Mouse (Mus musculus): Measurements from ENCODE around the gene Pln. TPM values are rescaled to one million over a fixed set of nuclear protein-coding genes. Genes with fewer than 3 reads are reported as not detected.

The Pln gene
- polyA plus RNA-seq, 1 experiment, result 6.4 TPM

DNA sequence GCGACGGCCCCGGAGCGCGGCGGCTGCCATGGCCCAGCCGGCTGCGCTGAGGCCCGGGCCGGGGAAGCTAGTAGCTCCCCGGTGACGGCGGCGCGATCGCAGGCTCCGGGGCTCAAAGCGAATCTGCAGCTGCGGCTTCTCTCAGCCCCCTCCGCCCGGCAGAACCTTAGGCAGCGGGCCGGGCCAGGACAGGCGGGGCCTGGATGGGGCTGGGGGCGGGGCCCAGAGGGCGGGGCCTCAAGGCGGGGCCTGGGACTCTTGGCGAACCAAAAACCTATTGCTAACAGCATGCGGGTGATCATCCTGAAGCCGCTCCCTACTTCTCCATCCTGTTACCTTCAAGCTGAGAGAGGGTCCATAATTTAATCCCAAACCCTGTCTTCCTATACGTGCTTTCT is 42.2 kb downstream of the Pln start, which contains the start of gene Cep85l:
TSS of gene Cep85l (minus strand) at position 239 of the 398 bp plus-strand sequence.
- peak within 1 kb of the TSS; percentile 92 for H3K4me3 ChIP-seq (ENCODE audit: low read depth, low read length)
- H3K27ac ChIP-seq (ENCODE audit: insufficient read depth, low read depth, low read length), result peak within 1 kb of the TSS; percentile 74; the same call in 1 of the 2 replicates
- WGBS, result 2% methylated on average over 31 of the region's 31 CpGs
- no peak for TF ChIP-seq CTCF (IDR thresholded peaks at IDR 0.05; ENCODE audit: extremely low read depth, insufficient read length, insufficient replicate concordance, low read depth, low read length)
- TF ChIP-seq POLR2A (IDR thresholded peaks at IDR 0.05; ENCODE audit: low read depth, low read length), result peak; percentile 34; the same call in 1 of the 2 replicates
- H3K36me3 ChIP-seq (ENCODE audit: control insufficient read depth, insufficient read depth, low read length), result no peaks in the 10 kb centered on the region
- peaks cover 10% of the 10 kb centered on the region for H3K27me3 ChIP-seq (ENCODE audit: control insufficient read depth, insufficient read depth, low read length)
- no peaks in the 10 kb centered on the region for H3K4me1 ChIP-seq (ENCODE audit: control insufficient read depth, insufficient read depth, insufficient read length, low read length)

DNA sequence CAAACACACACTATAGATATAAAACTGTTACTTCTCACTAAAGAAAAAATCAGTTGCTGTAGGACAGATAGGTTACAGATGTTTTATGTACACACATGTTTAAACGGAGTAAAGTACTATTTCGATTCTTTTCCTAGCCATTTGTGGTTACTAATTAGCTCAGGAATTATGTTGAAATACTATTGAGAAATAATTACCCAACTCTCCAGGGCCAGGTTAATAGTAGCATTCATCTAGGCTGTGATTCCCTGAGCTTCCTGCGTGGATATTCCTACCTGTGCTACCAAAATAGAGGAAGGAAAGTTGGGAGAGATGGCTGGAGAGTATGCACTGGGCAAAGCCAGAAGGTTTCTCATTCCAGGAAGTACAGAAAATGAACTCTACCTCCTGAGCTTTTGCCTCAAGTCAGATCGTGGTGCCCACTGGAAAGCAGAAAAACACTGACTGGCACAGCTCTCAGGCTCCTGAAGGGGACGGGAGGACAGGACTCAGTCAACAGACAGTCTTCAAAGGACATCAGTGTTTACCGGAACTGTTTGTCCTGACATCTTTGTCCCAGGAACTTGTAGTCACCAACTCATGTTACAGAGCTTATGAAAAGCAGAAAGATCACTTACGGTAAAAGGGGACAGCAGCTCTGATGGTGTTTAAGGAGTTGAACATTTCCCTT is 45.4 kb downstream of the Pln start:
- Histone ChIP-seq H3K27me3 (ENCODE audit: control insufficient read depth, insufficient read depth, low read length) (peaks cover 10% of the 10 kb centered on the region), H3K4me1 (ENCODE audit: control insufficient read depth, insufficient read depth, insufficient read length, low read length) (no peaks in the 10 kb centered on the region), H3K36me3 (ENCODE audit: control insufficient read depth, insufficient read depth, low read length) (no peaks in the 10 kb centered on the region), H3K27ac (ENCODE audit: insufficient read depth, low read depth, low read length) (no peak overlapping the region), H3K4me3 (ENCODE audit: low read depth, low read length) (no peak overlapping the region)
- no peak for TF ChIP-seq CTCF (IDR thresholded peaks at IDR 0.05; ENCODE audit: extremely low read depth, insufficient read length, insufficient replicate concordance, low read depth, low read length)
- TF ChIP-seq POLR2A (IDR thresholded peaks at IDR 0.05; ENCODE audit: low read depth, low read length), result no peak
- 39% methylated on average over 7 of the region's 7 CpGs for WGBS

DNA sequence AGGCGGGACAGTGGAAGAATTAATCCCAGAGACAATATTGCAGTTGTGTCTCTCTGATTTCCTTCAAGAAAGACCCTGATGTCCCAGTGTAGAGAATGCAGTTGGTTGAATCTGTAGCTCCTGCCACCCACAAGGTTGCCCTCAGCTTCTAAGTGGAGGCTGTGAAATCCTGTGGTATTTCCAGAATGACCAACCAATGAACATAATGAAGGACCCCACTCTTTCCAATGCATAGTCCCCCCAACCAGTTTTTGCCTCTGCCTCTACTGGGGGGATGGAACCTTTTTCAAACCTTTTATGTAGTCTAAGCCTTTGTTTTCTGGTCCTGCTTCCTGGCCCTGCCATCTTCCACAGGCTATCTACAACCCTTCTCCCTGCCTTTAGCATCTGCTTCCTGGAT is 47.4 kb downstream of the Pln start:
- no peaks in the 10 kb centered on the region for H3K36me3 ChIP-seq (ENCODE audit: control insufficient read depth, insufficient read depth, low read length)
- H3K4me1 ChIP-seq (ENCODE audit: control insufficient read depth, insufficient read depth, insufficient read length, low read length), result no peaks in the 10 kb centered on the region
- 92% methylated on average over 1 of the region's 1 CpGs for WGBS
- TF ChIP-seq POLR2A (IDR thresholded peaks at IDR 0.05; ENCODE audit: low read depth, low read length), result no peak
- TF ChIP-seq CTCF (IDR thresholded peaks at IDR 0.05; ENCODE audit: extremely low read depth, insufficient read length, insufficient replicate concordance, low read depth, low read length), result no peak
- no peak overlapping the region for H3K4me3 ChIP-seq (ENCODE audit: low read depth, low read length)
- no peaks in the 10 kb centered on the region for H3K27me3 ChIP-seq (ENCODE audit: control insufficient read depth, insufficient read depth, low read length)
- no peak overlapping the region for H3K27ac ChIP-seq (ENCODE audit: insufficient read depth, low read depth, low read length)

DNA sequence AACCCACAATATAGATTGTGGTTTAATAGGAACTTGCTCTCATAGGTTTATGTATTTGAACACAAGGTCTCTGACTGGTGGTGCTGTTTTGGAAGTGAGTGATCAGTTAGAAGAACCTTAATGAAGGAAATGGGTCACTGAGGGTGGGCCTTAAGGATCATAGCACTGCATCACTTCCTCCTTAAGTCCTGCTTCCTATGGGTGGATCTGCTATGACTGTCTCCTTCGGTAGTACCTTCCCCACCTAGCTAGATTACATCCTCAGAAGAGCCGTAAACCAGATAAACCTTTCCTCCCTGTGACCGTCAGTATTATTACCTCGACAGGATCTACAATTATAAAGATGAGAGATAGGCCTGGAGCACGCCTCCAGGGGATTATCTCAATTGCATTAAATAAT is 48.0 kb downstream of the Pln start:
- TF ChIP-seq CTCF (IDR thresholded peaks at IDR 0.05; ENCODE audit: extremely low read depth, insufficient read length, insufficient replicate concordance, low read depth, low read length), result no peak
- no peak for TF ChIP-seq POLR2A (IDR thresholded peaks at IDR 0.05; ENCODE audit: low read depth, low read length)
- no peaks in the 10 kb centered on the region for H3K27me3 ChIP-seq (ENCODE audit: control insufficient read depth, insufficient read depth, low read length)
- H3K4me1 ChIP-seq (ENCODE audit: control insufficient read depth, insufficient read depth, insufficient read length, low read length), result no peaks in the 10 kb centered on the region
- H3K4me3 ChIP-seq (ENCODE audit: low read depth, low read length), result no peak overlapping the region
- 36% methylated on average over 5 of the region's 5 CpGs for WGBS
- H3K27ac ChIP-seq (ENCODE audit: insufficient read depth, low read depth, low read length), result no peak overlapping the region
- no peaks in the 10 kb centered on the region for H3K36me3 ChIP-seq (ENCODE audit: control insufficient read depth, insufficient read depth, low read length)

DNA sequence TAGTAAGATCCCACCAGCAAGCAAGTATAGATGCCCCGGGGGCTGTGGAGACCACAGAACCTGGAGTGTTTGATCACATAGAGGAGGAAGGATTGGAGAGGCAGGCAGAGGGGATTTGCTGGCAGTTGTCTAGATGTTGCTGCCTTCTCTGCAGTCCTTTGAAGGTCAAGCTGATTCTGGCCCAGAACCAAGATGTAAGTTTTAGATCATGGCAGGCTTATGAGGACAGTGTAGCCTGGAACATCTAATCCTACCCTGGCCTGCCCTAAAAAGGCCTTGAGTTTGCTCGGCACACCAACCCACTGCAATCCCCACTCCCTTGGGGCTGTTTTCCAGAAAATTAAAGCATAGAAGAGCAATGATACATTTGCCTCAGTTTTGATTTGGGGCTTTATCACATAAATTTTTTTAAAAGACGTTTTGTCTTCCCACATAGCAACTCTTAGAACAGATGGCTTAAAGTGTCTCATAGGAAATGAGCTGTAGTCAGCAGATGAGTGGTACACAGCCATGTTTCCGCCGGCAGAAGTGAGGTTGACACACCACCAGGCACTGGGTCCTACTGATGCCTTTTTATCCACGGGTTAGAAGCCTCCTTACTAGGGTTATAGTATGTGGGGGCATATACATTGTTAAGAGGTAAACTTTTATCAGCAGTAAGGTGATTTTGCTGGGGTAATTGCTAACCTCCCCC is 50.9 kb downstream of the Pln start:
- WGBS, result 68% methylated on average over 6 of the region's 6 CpGs
- no peaks in the 10 kb centered on the region for H3K4me1 ChIP-seq (ENCODE audit: control insufficient read depth, insufficient read depth, insufficient read length, low read length)
- TF ChIP-seq POLR2A (IDR thresholded peaks at IDR 0.05; ENCODE audit: low read depth, low read length) (no peak), CTCF (IDR thresholded peaks at IDR 0.05; ENCODE audit: extremely low read depth, insufficient read length, insufficient replicate concordance, low read depth, low read length) (no peak)
- H3K27ac ChIP-seq (ENCODE audit: insufficient read depth, low read depth, low read length), result no peak overlapping the region
- H3K36me3 ChIP-seq (ENCODE audit: control insufficient read depth, insufficient read depth, low read length), result no peaks in the 10 kb centered on the region
- no peak overlapping the region for H3K4me3 ChIP-seq (ENCODE audit: low read depth, low read length)
- no peaks in the 10 kb centered on the region for H3K27me3 ChIP-seq (ENCODE audit: control insufficient read depth, insufficient read depth, low read length)

DNA sequence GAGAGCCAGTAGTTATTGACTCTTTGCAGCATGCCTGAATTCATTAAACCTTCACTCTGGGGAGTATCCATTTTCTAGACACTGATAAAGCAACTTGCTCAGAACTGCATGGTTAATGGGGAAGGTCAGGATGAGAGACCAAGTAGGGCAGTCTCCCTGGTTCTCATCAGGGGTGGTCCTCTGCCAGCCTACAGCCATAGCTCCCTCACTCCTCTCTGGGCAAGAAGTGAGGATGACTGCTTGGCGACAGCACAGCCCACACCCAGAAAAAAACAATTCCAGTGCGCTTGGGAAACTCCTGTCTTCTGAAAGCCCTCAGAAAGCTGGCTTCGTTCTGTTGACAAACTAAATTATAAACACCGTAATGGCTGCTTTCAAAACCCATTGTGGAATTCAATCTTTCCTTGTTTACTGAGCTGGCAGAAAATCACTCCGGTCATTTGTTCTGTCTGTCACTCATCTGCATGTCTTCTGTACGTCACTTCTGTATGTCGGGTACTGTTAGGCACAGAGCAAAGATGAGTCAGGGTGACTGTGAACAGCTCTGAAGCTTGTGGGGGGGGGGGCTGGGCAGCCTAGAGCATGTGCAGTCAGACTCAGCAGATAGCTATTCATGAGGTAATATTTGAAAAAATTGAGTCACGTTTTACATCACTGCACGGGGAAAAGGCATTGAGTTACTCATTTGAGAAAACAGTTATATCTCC is 57.6 kb downstream of the Pln start:
- no peak for TF ChIP-seq CTCF (IDR thresholded peaks at IDR 0.05; ENCODE audit: extremely low read depth, insufficient read length, insufficient replicate concordance, low read depth, low read length)
- TF ChIP-seq POLR2A (IDR thresholded peaks at IDR 0.05; ENCODE audit: low read depth, low read length), result no peak
- no peaks in the 10 kb centered on the region for H3K36me3 ChIP-seq (ENCODE audit: control insufficient read depth, insufficient read depth, low read length)
- H3K4me1 ChIP-seq (ENCODE audit: control insufficient read depth, insufficient read depth, insufficient read length, low read length), result no peaks in the 10 kb centered on the region
- H3K4me3 ChIP-seq (ENCODE audit: low read depth, low read length), result no peak overlapping the region
- no peaks in the 10 kb centered on the region for H3K27me3 ChIP-seq (ENCODE audit: control insufficient read depth, insufficient read depth, low read length)
- WGBS, result 69% methylated on average over 9 of the region's 9 CpGs
- H3K27ac ChIP-seq (ENCODE audit: insufficient read depth, low read depth, low read length), result no peak overlapping the region

Other genes starting within 250 kb of the Pln start
- 0.28 and 0.43 TPM in 2 replicates for gene Cep85l, start 42.3 kb downstream of the Pln start, polyA plus RNA-seq (2012; rRNA removed)

Measured in small intestine, adult 2 months (tissue).